Mouse (Mus musculus) heart, postnatal 0 days (tissue): ENCODE data around the gene Actl6b. TPM values are rescaled to one million over a fixed set of nuclear protein-coding genes. Genes with fewer than 3 reads are reported as not detected.

Source experiments
- ATAC-seq: fragments of 200-750 bp; cut with Nextera tagmentation; 2 replicates; pipeline ENCODE4 v1.8.0; 2017; ENCODE audit warnings: low read depth, moderate number of reproducible peaks, moderate library complexity; ENCODE audit not compliant: insufficient read depth
- DNase-seq: peaks from one replicate; pipeline ENCODE4 v3.0.0-alpha.2; 2016; ENCODE audit warnings: low spot score
- H3K27ac ChIP-seq: fragments of 300-500 bp; sonication (generic); 2 replicates; pipeline ENCODE4 v1.5.1; 2014; ENCODE audit warnings: low read depth, mild to moderate bottlenecking
- H3K27me3 ChIP-seq: fragments of 300-500 bp; sonication (generic); 2 replicates; pipeline ENCODE4 v1.6.1; 2014; ENCODE audit warnings: low read length, mixed read lengths; ENCODE audit not compliant: control insufficient read depth, insufficient read depth
- H3K36me3 ChIP-seq: fragments of 300-500 bp; sonication (generic); replicated peaks from 2 replicates; pipeline ENCODE4 v1.6.1; 2014; ENCODE audit warnings: low read length, mixed read lengths; ENCODE audit not compliant: control insufficient read depth, insufficient read depth
- H3K4me1 ChIP-seq: fragments of 300-500 bp; sonication (generic); 2 replicates; pipeline ENCODE4 v1.6.1; 2014; ENCODE audit warnings: antibody characterized with exemption; ENCODE audit not compliant: control insufficient read depth, insufficient read depth
- H3K4me2 ChIP-seq: fragments of 300-500 bp; sonication (generic); 2 replicates; pipeline ENCODE4 v1.6.1; 2014; ENCODE audit warnings: low read depth, mild to moderate bottlenecking, low read length, moderate library complexity
- H3K4me3 ChIP-seq: fragments of 300-500 bp; sonication (generic); 2 replicates; pipeline ENCODE4 v1.5.1; 2014; ENCODE audit warnings: low read depth, low read length
- H3K9ac ChIP-seq: fragments of 300-500 bp; sonication (generic); replicated peaks from 2 replicates; pipeline ENCODE4 v1.6.1; 2014; ENCODE audit warnings: low read depth, low read length, mixed read lengths
- H3K9me3 ChIP-seq: fragments of 300-500 bp; sonication (generic); replicated peaks from 2 replicates; pipeline ENCODE4 v1.6.1; 2016; ENCODE audit warnings: low read length; ENCODE audit not compliant: control insufficient read depth
- CTCF ChIP-seq: IDR thresholded peaks from 2 replicates; pipeline ENCODE4 v1.5.1; 2016; ENCODE audit warnings: antibody characterized with exemption, control low read depth, low read depth
- EP300 ChIP-seq: IDR thresholded peaks from 2 replicates; pipeline ENCODE4 v1.6.1; 2016; ENCODE audit warnings: antibody characterized with exemption, low read depth
- WGBS: fragments of 180-500 bp; shearing (Covaris S2); extraction: QIAGEN DNeasy Blood & Tissue Kit; methylation state at CpG from one replicate; pipeline ENCODE4 v1.1.7; 2014; 5-methylcytosine and 5-hydroxymethylcytosine counted together
- polyA plus RNA-seq: library from polyadenylated mRNA; unstranded; fragments of >200 nt; fragmentation: Nextera tagmentation; extraction: Ambion mirVana; gene quantifications from 2 replicates; pipeline ENCODE4 v1.2.1, GENCODE M21; 2015
- total RNA-seq: library from RNA; depleted of rRNA; stranded (reverse); fragments of >200 nt; gene quantifications from 2 replicates; pipeline ENCODE4 v1.2.3, GENCODE M21; 2014; ENCODE audit warnings: low replicate concordance

Gene Actl6b
- total and polyA plus RNA-seq, 2 experiments from 2014 or later, result not detected

- H3K36me3 ChIP-seq, result no peaks in the 10 kb centered on the region
- no peak overlapping the region for H3K27ac ChIP-seq
- DNase-seq, result no peak
- H3K9ac ChIP-seq, result no peak overlapping the region
- no peak overlapping the region for H3K4me3 ChIP-seq
- H3K4me1 ChIP-seq, result no peaks in the 10 kb centered on the region
- no peaks in the 10 kb centered on the region for H3K27me3 ChIP-seq
- WGBS, result 58% methylated on average over 6 of the region's 6 CpGs
- no peak overlapping the region for H3K4me2 ChIP-seq
- no peak for ATAC-seq
- no peaks in the 10 kb centered on the region for H3K9me3 ChIP-seq
- TF ChIP-seq EP300, result no peak
- TF ChIP-seq CTCF, result no peak
These were observed 8.4 kb upstream of the Actl6b start for GRCm38 (mm10) chr5:137544926-137545325.

DNA sequence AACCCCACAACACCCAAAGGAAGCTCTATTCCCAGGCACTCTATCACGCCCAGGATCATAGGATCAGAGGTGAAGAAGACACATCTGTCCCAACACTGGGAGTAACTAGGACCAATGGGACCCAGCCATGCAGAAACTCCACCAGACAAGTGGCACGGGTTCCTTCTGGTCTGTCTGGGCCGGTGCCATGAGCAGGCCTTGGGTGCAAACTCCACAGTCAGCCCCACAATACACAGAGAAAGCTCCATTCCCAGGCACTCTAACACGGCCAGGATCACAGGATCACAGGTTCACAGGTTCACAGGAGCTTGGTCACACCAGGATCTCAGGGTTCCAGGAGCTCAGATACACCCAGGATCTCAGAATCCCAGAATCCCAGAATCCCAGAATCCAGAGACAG lies 7.7 kb upstream of the Actl6b start:
- no peak for TF ChIP-seq EP300
- Histone ChIP-seq H3K27me3 (no peaks in the 10 kb centered on the region), H3K4me1 (no peaks in the 10 kb centered on the region), H3K27ac (no peak overlapping the region), H3K36me3 (no peaks in the 10 kb centered on the region), H3K4me3 (no peak overlapping the region), H3K9me3 (no peaks in the 10 kb centered on the region), H3K4me2 (no peak overlapping the region), H3K9ac (no peak overlapping the region)
- ATAC-seq (no peak), DNase-seq (no peak)
- 68% methylated on average over 4 of the region's 4 CpGs for WGBS

DNA sequence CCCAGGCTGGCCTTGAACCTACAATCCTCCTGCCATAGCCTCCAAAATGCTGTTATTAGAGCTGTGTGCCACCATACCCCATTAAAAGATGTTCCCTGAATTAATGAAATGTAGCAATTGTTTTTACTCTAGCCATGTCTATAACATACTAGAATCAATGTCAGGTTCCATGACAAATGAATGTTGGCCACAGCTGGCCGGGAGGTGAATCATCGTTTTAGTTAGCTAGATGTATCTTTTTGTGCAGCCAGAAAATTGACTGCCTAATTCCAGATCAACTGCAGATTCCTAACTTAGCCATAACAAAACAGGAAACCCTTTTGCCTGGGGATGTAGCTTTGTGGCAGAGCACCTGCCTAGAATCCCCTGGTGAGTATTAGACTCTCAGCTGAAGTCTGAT lies 3.5 kb upstream of the Actl6b start:
- WGBS, result 75% methylated on average over 2 of the region's 2 CpGs
- no peaks in the 10 kb centered on the region for H3K36me3 ChIP-seq

GRCm38 (mm10) chr5:137551119-137551518 lies 2.2 kb upstream of the Actl6b start:
- no peak for DNase-seq
- H3K4me2 ChIP-seq, result no peak overlapping the region
- no peaks in the 10 kb centered on the region for H3K4me1 ChIP-seq
- H3K27me3 ChIP-seq, result peaks cover 25% of the 10 kb centered on the region
- no peaks in the 10 kb centered on the region for H3K9me3 ChIP-seq
- H3K4me3 ChIP-seq, result no peak overlapping the region
- TF ChIP-seq CTCF, result no peak; the same call in 1 of the 2 replicates
- no peak for TF ChIP-seq EP300
- no peak overlapping the region for H3K9ac ChIP-seq
- no peaks in the 10 kb centered on the region for H3K36me3 ChIP-seq
- 73% methylated on average over 5 of the region's 5 CpGs for WGBS
- no peak overlapping the region for H3K27ac ChIP-seq
- ATAC-seq, result no peak

More for the DNA sequence above, 3.5 kb upstream of the Actl6b start:
- no peak overlapping the region for H3K4me2 ChIP-seq
- no peak overlapping the region for H3K9ac ChIP-seq
- no peaks in the 10 kb centered on the region for H3K4me1 ChIP-seq
- DNase-seq (no peak), ATAC-seq (no peak)
- no peak overlapping the region for H3K4me3 ChIP-seq
- H3K27ac ChIP-seq, result no peak overlapping the region
- H3K9me3 ChIP-seq, result no peaks in the 10 kb centered on the region
- no peak for TF ChIP-seq CTCF
- TF ChIP-seq EP300, result no peak
- H3K27me3 ChIP-seq, result peaks cover 19% of the 10 kb centered on the region

DNA sequence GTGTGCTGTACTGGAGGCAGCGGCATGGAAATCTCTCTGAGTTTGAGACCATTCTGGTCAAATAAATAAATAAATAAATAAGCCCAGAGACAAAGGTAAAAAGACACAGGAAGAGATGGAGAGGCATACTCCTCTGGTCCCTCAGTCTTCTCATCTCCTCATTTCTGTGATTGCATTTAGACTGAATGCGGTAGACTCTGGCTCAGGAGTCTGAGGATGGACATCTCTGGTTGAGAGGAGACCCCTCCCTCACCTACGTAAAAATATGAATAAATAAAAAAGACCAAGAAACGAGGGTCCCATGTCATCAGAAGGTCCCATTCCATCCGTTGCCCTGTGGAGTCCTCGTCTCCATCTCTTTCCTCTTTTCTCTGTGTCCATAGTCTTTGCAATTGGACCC lies 317 bp upstream of the Actl6b start:
- no peak for DNase-seq
- H3K4me3 ChIP-seq, result 0 out of 2 replicates have a peak overlapping the region, but pooled peaks have one; percentile 11
- no peak overlapping the region for H3K9ac ChIP-seq
- WGBS, result 27% methylated on average over 6 of the region's 6 CpGs
- H3K36me3 ChIP-seq, result no peaks in the 10 kb centered on the region
- peaks cover 25% of the 10 kb centered on the region for H3K27me3 ChIP-seq
- ATAC-seq, result no peak
- no peak overlapping the region for H3K27ac ChIP-seq
- 0 out of 2 replicates have a peak overlapping the region, but pooled peaks have one; percentile 14 for H3K4me2 ChIP-seq
- TF ChIP-seq CTCF (no peak), EP300 (no peak)
- no peaks in the 10 kb centered on the region for H3K4me1 ChIP-seq
- no peaks in the 10 kb centered on the region for H3K9me3 ChIP-seq

- DNase-seq (no peak), ATAC-seq (no peak)
- Histone ChIP-seq H3K9me3 (no peaks in the 10 kb centered on the region), H3K27me3 (peaks cover 25% of the 10 kb centered on the region), H3K4me3 (no peak overlapping the region), H3K4me1 (no peaks in the 10 kb centered on the region), H3K27ac (no peak overlapping the region), H3K4me2 (no peak overlapping the region), H3K36me3 (no peaks in the 10 kb centered on the region), H3K9ac (no peak overlapping the region)
- 47% methylated on average over 11 of the region's 11 CpGs for WGBS
- TF ChIP-seq EP300 (no peak), CTCF (no peak)
These were observed 581 bp downstream of the Actl6b start for GRCm38 (mm10) chr5:137553898-137554297.
